Mouse (Mus musculus) heart, embryonic 11.5 days (tissue): ENCODE measurements around the gene Apol10b. TPM values are rescaled to one million over a fixed set of nuclear protein-coding genes. Genes with fewer than 3 reads are reported as not detected.

Experiments
- ATAC-seq: fragments of 200-750 bp; cut with Nextera tagmentation; replicated peaks from 2 replicates; pipeline ENCODE4 v1.8.0; 2017; ENCODE audit warnings: moderate library complexity; ENCODE audit not compliant: insufficient number of reproducible peaks, low FRiP score, low TSS enrichment
- H3K27ac ChIP-seq: fragments of 300-500 bp; sonication (generic); 2 replicates; pipeline ENCODE4 v1.5.1; 2014; ENCODE audit warnings: mild to moderate bottlenecking, low read depth, low read length
- H3K27me3 ChIP-seq: fragments of 300-500 bp; sonication (generic); 2 replicates; pipeline ENCODE4 v1.6.1; 2014; ENCODE audit warnings: mild to moderate bottlenecking, low read length, mixed read lengths; ENCODE audit not compliant: control insufficient read depth, insufficient read depth
- H3K36me3 ChIP-seq: fragments of 300-500 bp; sonication (generic); 2 replicates; pipeline ENCODE4 v1.6.1; 2014; ENCODE audit warnings: mild to moderate bottlenecking, low read length, moderate library complexity, mixed read lengths; ENCODE audit not compliant: control insufficient read depth, insufficient read depth
- H3K4me1 ChIP-seq: fragments of 300-500 bp; sonication (generic); 2 replicates; pipeline ENCODE4 v1.6.1; 2014; ENCODE audit warnings: low read length; ENCODE audit not compliant: control insufficient read depth, insufficient read depth
- H3K4me2 ChIP-seq: fragments of 300-500 bp; sonication (generic); 2 replicates; pipeline ENCODE4 v1.6.1; 2014; ENCODE audit warnings: mild to moderate bottlenecking, moderate library complexity
- H3K4me3 ChIP-seq: fragments of 300-500 bp; sonication (generic); 2 replicates; pipeline ENCODE4 v1.5.1; 2014; ENCODE audit warnings: low read depth, low read length
- H3K9ac ChIP-seq: fragments of 300-500 bp; sonication (generic); 2 replicates; pipeline ENCODE4 v1.6.1; 2014; ENCODE audit warnings: mild to moderate bottlenecking, low read depth, low read length, moderate library complexity
- H3K9me3 ChIP-seq: fragments of 300-500 bp; sonication (generic); replicated peaks from 2 replicates; pipeline ENCODE4 v1.6.1; 2016; ENCODE audit warnings: low read length; ENCODE audit not compliant: control insufficient read depth
- WGBS: fragments of 180-500 bp; shearing (Covaris S2); extraction: QIAGEN DNeasy Blood & Tissue Kit; methylation state at CpG from one replicate; pipeline ENCODE4 v1.1.7; 2014; ENCODE audit not compliant: insufficient replicate concordance; 5-methylcytosine and 5-hydroxymethylcytosine counted together
- polyA plus RNA-seq: library from polyadenylated mRNA; unstranded; fragments of >200 nt; fragmentation: Nextera tagmentation; extraction: Ambion mirVana; gene quantifications from 2 replicates; pipeline ENCODE4 v1.2.1, GENCODE M21; 2014

Gene Apol10b
- polyA plus RNA-seq, 1 experiment from 2014 or later = not detected

- no peak overlapping the region for H3K4me3 ChIP-seq
- no peak overlapping the region for H3K4me2 ChIP-seq
- no peak for ATAC-seq
- no peak overlapping the region for H3K27ac ChIP-seq
- no peaks in the 10 kb centered on the region for H3K36me3 ChIP-seq
- WGBS = 63% methylated on average over 1 of the region's 1 CpGs
- no peaks in the 10 kb centered on the region for H3K9me3 ChIP-seq
- no peak overlapping the region for H3K9ac ChIP-seq
- H3K4me1 ChIP-seq = no peaks in the 10 kb centered on the region
- H3K27me3 ChIP-seq = no peaks in the 10 kb centered on the region
Measured at GRCm38 (mm10) chr15:77593557-77593956, 2.4 kb downstream of the Apol10b start.

- no peak for ATAC-seq
- Histone ChIP-seq H3K9ac (no peak overlapping the region), H3K9me3 (no peaks in the 10 kb centered on the region), H3K36me3 (no peaks in the 10 kb centered on the region), H3K4me3 (no peak overlapping the region), H3K4me2 (no peak overlapping the region), H3K27ac (no peak overlapping the region), H3K4me1 (no peaks in the 10 kb centered on the region), H3K27me3 (no peaks in the 10 kb centered on the region)
- whole genome bisulfite sequencing = 63% methylated on average over 2 of the region's 2 CpGs
Measured at GRCm38 (mm10) chr15:77590881-77591280, 5.0 kb downstream of the Apol10b start.

- no peaks in the 10 kb centered on the region for H3K4me1 ChIP-seq
- no peak overlapping the region for H3K4me2 ChIP-seq
- peaks cover 2% of the 10 kb centered on the region; the same call in 1 of the 2 replicates for H3K9me3 ChIP-seq
- no peaks in the 10 kb centered on the region for H3K27me3 ChIP-seq
- no peak overlapping the region for H3K9ac ChIP-seq
- H3K27ac ChIP-seq = no peak overlapping the region
- no peak for ATAC-seq
- H3K4me3 ChIP-seq = no peak overlapping the region
- H3K36me3 ChIP-seq = no peaks in the 10 kb centered on the region
Measured at GRCm38 (mm10) chr15:77588981-77589380, 6.9 kb downstream of the Apol10b start.

GRCm38 (mm10) chr15:77587026-77587425 lies 8.9 kb downstream of the Apol10b start:
- H3K27ac ChIP-seq = no peak overlapping the region
- no peak overlapping the region for H3K9ac ChIP-seq
- no peaks in the 10 kb centered on the region for H3K27me3 ChIP-seq
- no peaks in the 10 kb centered on the region for H3K36me3 ChIP-seq
- H3K4me3 ChIP-seq = no peak overlapping the region
- H3K4me2 ChIP-seq = no peak overlapping the region
- H3K9me3 ChIP-seq = peaks cover 9% of the 10 kb centered on the region
- no peaks in the 10 kb centered on the region for H3K4me1 ChIP-seq
- ATAC-seq = no peak

GRCm38 (mm10) chr15:77581681-77582080 lies 14.2 kb downstream of the Apol10b start:
- 52% methylated on average over 1 of the region's 1 CpGs for WGBS
- Histone ChIP-seq H3K4me3 (no peak overlapping the region), H3K27me3 (no peaks in the 10 kb centered on the region), H3K27ac (0 out of 2 replicates have a peak overlapping the region, but pooled peaks have one; percentile 36), H3K36me3 (no peaks in the 10 kb centered on the region), H3K9ac (no peak overlapping the region), H3K4me1 (no peaks in the 10 kb centered on the region), H3K9me3 (peaks cover 9% of the 10 kb centered on the region), H3K4me2 (no peak overlapping the region)
- peak; percentile 55; the same call in 1 of the 2 replicates for ATAC-seq

- Histone ChIP-seq H3K4me3 (no peak overlapping the region), H3K4me2 (no peak overlapping the region), H3K27ac (no peak overlapping the region), H3K9ac (no peak overlapping the region), H3K36me3 (no peaks in the 10 kb centered on the region), H3K27me3 (no peaks in the 10 kb centered on the region), H3K9me3 (peaks cover 9% of the 10 kb centered on the region), H3K4me1 (no peaks in the 10 kb centered on the region)
- no peak for ATAC-seq
- WGBS = 82% methylated on average over 4 of the region's 4 CpGs
Measured at GRCm38 (mm10) chr15:77579311-77579710, 16.6 kb downstream of the Apol10b start.

GRCm38 (mm10) chr15:77578801-77579200 lies 17.1 kb downstream of the Apol10b start:
- no peak for ATAC-seq

GRCm38 (mm10) chr15:77563219-77563618 lies 32.7 kb downstream of the Apol10b start:
- no peaks in the 10 kb centered on the region for H3K9me3 ChIP-seq
- H3K4me2 ChIP-seq = no peak overlapping the region
- H3K27ac ChIP-seq = no peak overlapping the region
- no peak for ATAC-seq
- H3K27me3 ChIP-seq = no peaks in the 10 kb centered on the region
- no peak overlapping the region for H3K4me3 ChIP-seq
- no peaks in the 10 kb centered on the region for H3K4me1 ChIP-seq
- no peak overlapping the region for H3K9ac ChIP-seq
- no peaks in the 10 kb centered on the region for H3K36me3 ChIP-seq

More at GRCm38 (mm10) chr15:77578801-77579200, 17.1 kb downstream of the Apol10b start:
- Histone ChIP-seq H3K4me3 (no peak overlapping the region), H3K9me3 (peaks cover 6% of the 10 kb centered on the region), H3K4me2 (no peak overlapping the region), H3K27ac (no peak overlapping the region), H3K27me3 (no peaks in the 10 kb centered on the region), H3K9ac (no peak overlapping the region), H3K4me1 (no peaks in the 10 kb centered on the region), H3K36me3 (no peaks in the 10 kb centered on the region)
- WGBS = 86% methylated on average over 2 of the region's 2 CpGs

GRCm38 (mm10) chr15:77561792-77562191 lies 34.1 kb downstream of the Apol10b start, which contains the start of gene 1700025B11Rik:
Gene 1700025B11Rik (minus strand): TSS chr15:77561892.
- Histone ChIP-seq H3K27me3 (no peaks in the 10 kb centered on the region), H3K9me3 (no peaks in the 10 kb centered on the region), H3K36me3 (no peaks in the 10 kb centered on the region), H3K9ac (no peak within 1 kb of the TSS), H3K27ac (no peak within 1 kb of the TSS), H3K4me3 (no peak within 1 kb of the TSS), H3K4me2 (no peak within 1 kb of the TSS), H3K4me1 (no peaks in the 10 kb centered on the region)
- no peak for ATAC-seq
